Mouse (Mus musculus) small intestine, adult 2 months (tissue): Measurements from ENCODE around the gene Tspear.

Source experiments
- CTCF ChIP-seq: fragments of 200-500 bp; IDR thresholded peaks from 2 replicates; pipeline ENCODE4 v1.5.1; 2012; ENCODE audit warnings: low read depth, mild to moderate bottlenecking, control low read depth, inconsistent platforms, low read length, moderate library complexity, mixed read lengths; ENCODE audit not compliant: insufficient replicate concordance, insufficient read length; ENCODE audit errors: extremely low read depth
- POLR2A ChIP-seq: fragments of 200-500 bp; IDR thresholded peaks from 2 replicates; pipeline ENCODE4 v1.6.1; 2012; ENCODE audit warnings: low read depth, mild to moderate bottlenecking, control low read depth, inconsistent platforms, low read length, moderate library complexity

GRCm38 (mm10) chr10:77769727-77770126 is 83.4 kb downstream of the Tspear start:
- TF ChIP-seq POLR2A (no peak), CTCF (no peak)
